Mouse (Mus musculus) yolk sac, embryonic 10.5 days (tissue): Measurements from ENCODE around the gene Olfr826.
"Not testable (repeated sequence)": the region's sequence is repeated elsewhere in the genome, so short reads cannot be mapped to it uniquely, and the experiment has no call there.

Experiments used
- DNase-seq: peaks from one replicate; pipeline ENCODE4 v3.0.0-alpha.2; 2017; ENCODE audit warnings: low spot score

The Olfr826 gene

GRCm38 (mm10) chr10:130184086-130184485 is at the start of gene Olfr826:
Olfr826 (minus strand) TSS chr10:130184186.
- no peak for DNase-seq

- no peak for DNase-seq
Measured at GRCm38 (mm10) chr10:130232117-130232516, 48.1 kb upstream of the Olfr826 start.

- no peak for DNase-seq
Measured at GRCm38 (mm10) chr10:130229584-130229983, 45.6 kb upstream of the Olfr826 start.

- DNase-seq, result no peak
Measured at GRCm38 (mm10) chr10:130228246-130228645, 44.3 kb upstream of the Olfr826 start.

GRCm38 (mm10) chr10:130225034-130225433 is 41.0 kb upstream of the Olfr826 start:
- no peak for DNase-seq

- no peak for DNase-seq
Measured at GRCm38 (mm10) chr10:130214303-130214702, 30.3 kb upstream of the Olfr826 start, which contains the start of gene Olfr827. Olfr827 (minus strand) TSS chr10:130214403.

GRCm38 (mm10) chr10:130166666-130167065 is 17.3 kb downstream of the Olfr826 start, which contains the start of gene Olfr825:
Olfr825 (minus strand) TSS chr10:130166766.
- DNase-seq, result no peak

- no peak for DNase-seq
Measured at GRCm38 (mm10) chr10:130165196-130165595, 18.8 kb downstream of the Olfr826 start.

- DNase-seq, result no peak
Measured at GRCm38 (mm10) chr10:130144121-130144520, 39.9 kb downstream of the Olfr826 start.

- DNase-seq, result not testable (repeated sequence)
Measured at GRCm38 (mm10) chr10:130142481-130142880, 41.5 kb downstream of the Olfr826 start.

GRCm38 (mm10) chr10:130134811-130135210 is 49.2 kb downstream of the Olfr826 start:
- DNase-seq, result no peak

GRCm38 (mm10) chr10:130129900-130130299 is 54.1 kb downstream of the Olfr826 start, which contains the start of gene Olfr824:
Olfr824 (minus strand) TSS chr10:130130000.
- not testable (repeated sequence) for DNase-seq
